Mouse (Mus musculus): ENCODE results near the gene Ccdc151.

GRCm38 (mm10) chr9:22049721-22050270, 47.4 kb upstream of the Ccdc151 start:
- TF ChIP-seq TAL1 (IDR thresholded peaks at IDR 0.05; ENCODE audit: low read length) = no peak
- TF ChIP-seq GATA1 (IDR thresholded peaks at IDR 0.05; ENCODE audit: low read length) = no peak

All from erythroblast, embryonic 14.5 days (primary cell).